Mouse (Mus musculus) spleen, adult 18-20 months (tissue): ENCODE measurements around the gene Il17d.

Source experiments
- DNase-seq, 2 experiments: peaks; one replicate each; pipeline ENCODE4 v3.0.0; 2022; ENCODE audit warnings: mixed read lengths in 2 of 2

Il17d gene

DNA sequence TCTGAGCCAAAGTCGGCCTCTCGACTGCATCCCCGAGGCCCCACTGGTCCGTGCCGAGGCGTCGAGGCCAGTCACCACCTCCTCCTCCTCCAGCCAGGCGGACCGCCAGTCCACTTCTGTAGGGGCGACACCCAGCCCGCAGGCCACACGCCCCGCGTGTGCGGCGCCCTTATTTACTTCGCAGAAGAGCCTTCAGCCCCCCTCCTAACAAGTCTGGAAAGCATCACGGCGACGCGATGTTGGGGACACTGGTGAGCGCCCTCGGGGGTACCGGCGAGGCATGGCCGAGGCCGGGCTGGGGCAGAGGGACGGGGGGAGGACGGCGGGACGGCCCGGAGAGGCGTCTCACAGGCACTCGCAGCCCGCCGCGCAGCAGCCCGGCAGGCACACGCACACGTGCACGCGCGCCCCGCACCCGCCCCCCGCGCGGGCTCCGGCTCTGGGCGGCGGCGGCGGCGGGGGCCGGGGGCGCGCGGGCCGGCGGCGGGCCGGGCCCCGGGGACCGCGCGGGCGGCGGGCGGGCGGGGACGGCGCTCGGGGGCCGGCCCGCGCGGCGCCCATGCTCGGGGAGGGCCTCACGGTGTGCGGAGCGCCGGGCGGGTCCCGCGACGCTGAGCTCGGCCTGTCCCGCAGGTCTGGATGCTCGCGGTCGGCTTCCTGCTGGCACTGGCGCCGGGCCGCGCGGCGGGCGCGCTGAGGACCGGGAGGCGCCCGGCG, at the start of gene Il17d:
Gene Il17d, plus strand, starts transcription at position 107 of the 717 bp plus-strand sequence.
- DNase-seq: no peak

DNA sequence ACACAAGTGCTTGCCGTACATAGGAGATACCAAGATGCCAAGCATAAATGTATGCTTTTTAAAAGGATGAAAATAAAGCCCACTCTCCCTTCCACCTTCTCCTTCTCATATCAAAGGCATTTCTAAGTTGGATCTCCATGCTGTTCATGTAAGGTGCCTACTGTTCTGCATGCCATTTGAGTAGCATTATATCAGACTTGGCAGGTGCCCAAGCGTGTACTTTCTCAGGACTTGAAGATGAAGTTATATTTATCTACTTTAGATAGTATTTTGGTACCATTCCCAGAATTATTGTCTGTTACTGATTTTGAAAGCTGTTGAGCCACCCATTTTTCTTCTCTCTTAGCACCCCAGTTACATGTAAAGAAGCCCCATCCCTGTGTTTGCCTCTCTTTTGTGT, 49.5 kb upstream of the Il17d start:
- no peak for DNase-seq

DNA sequence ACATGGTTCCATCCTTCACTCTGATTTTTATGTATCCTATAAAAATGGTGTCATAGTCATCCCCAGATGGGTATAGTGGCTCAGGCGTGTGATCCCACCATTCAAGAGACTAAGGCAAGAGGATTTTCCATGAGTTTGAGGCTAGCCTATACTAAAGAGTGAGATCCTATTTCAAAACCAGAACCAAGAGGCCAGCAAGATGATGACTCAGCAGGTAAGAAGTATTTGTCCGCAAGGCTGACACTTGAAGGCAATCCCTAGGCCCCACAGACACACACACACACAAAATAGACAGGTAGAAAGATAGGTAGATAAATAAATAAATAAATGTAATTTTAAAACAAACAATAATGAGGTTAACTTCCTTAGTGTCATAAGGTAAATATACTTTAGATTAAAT, 42.3 kb upstream of the Il17d start:
- no peak for DNase-seq

DNA sequence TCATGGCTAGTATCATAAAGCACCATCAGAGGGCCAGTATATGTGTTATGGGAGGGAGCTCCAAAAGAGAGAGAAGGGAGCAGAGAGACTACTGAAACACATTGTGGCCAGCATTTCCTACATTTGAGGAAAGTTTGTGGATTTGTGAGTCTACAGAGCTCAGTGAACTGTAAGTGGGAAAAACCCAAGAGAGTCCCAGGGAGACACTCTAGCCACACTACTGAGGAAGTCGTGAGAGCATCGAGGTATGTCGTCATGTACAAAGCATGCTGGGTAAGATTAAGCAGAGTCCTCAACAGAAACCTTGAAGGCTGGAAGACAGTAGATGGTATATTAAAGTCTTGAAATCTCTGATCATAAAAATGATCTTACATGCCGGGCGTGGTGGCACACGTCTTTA, 40.4 kb upstream of the Il17d start:
- DNase-seq: no peak

DNA sequence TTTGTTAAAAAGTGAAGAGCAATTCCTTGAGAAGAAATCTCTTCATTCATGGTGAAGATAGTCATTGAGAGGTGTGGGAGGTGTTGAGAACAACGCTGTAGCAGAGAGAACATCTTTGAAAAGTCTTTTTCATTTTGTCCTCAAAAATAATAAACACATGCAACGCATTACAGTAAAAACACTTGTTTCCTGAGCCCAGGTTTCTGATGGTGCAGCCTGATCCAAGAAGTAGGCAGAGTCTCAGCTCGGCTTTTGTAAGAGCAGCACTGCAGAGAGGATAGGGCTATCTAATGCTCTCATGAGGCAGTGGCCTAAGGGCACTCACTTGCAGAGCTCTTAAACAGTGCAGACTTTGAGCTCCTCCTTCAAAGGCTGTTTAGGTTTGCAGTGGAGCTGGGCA, 34.9 kb upstream of the Il17d start:
- DNase-seq: no peak

DNA sequence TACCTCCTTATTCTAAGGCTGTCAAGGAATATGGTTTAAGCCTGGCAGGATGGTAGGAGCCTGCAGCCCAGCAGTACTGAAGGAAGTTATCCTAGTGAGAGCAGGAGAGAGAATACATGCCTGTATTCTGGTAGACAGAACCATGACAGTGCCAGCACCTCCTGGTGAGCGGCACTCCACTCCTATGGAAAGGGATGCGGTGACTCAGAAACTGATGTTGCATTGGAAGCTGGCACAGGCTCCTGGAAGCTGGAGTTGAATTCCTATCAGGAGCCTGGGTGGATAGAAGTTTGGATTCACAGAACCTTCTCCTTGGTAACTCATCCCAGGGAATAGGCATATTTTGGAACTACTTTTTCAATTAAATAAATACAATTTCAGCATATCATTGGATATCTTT, 30.7 kb upstream of the Il17d start:
- DNase-seq: no peak

DNA sequence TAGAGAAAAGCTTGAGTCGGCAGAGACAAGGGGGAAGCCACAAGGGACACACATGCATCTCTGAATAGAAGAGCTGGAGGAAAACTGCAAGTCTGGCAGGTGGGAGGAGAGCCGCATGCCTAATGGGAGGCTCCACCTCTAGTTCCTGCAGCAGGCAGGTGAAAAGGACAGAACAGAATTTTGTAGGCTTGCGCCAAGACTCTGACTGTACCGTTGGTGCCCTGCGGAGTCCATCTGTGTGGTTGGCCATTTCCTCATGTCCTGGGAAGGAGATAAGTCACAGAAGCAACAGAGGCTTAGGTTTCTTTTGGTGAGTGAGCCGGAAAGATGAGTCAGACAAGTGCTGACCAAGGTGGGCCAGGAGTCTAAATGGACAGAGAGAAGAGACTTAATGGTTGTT, 20.8 kb upstream of the Il17d start:
- DNase-seq: no peak

DNA sequence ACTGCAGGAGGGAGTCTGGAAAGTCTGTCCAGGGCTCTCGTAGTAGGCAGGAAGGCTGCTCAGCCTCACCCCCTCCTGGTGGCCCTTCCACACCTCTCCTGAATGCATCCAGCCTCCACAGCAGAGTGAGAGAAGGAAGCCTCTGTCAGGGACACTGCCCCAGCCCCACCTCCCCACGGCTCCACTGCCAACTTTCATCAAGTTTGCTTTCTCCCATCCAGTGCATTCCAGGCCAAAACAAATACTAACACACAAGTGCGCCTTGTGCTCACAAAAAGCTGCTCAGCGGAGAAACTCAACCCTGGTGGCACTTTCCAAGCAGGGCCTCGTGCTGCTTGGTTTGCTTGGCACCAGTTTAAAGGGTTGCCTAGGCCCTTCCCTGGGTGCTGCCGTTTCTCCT, 15.0 kb upstream of the Il17d start:
- no peak for DNase-seq

DNA sequence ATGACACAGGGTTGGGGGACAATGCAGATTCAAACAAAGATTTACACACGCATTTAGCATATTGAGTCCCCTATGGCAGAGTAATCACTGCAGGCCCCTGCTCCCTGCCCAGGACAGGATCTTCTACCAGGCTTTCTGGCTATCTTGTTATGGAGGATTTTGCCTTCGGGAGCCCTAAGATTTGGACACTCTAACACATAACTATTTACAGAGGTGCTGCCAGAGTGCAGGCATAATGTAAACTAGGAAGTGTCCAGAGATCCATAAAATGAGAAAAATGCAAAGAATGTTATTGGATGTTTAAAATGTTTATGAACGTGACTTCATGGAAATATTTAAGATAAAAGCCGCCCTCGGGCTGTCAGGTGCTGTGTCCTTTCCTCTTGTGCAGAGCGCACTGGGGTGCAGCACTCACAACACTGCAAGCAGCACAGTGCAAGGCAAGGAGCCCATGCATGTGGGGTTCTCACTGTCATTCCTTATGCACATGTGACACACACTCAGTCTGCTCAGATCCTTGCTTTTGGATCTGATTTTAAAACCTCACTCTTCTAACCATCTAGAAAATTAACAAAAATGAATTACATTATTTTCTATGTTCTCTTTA, 9.3 kb upstream of the Il17d start:
- DNase-seq: no peak

DNA sequence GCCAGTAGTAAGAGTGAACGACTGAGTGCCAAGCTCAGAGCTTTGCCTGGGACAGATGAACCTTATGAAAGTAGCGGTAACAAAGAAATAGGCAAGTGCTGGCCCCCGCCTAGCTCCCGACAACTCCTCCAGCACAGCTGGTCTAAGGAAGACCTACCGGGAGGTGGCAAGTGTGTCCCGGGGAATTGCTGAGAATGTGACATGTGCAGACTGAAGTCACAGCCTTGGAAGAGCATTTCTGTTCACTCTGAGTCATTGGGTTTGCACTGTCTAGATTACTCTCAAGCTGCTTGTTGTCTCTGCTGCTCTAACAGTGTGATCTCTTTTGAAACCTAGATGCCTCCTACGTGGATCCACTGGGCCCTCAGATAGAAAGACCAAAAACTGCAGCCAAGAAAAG, 7.6 kb upstream of the Il17d start:
- DNase-seq: no peak

DNA sequence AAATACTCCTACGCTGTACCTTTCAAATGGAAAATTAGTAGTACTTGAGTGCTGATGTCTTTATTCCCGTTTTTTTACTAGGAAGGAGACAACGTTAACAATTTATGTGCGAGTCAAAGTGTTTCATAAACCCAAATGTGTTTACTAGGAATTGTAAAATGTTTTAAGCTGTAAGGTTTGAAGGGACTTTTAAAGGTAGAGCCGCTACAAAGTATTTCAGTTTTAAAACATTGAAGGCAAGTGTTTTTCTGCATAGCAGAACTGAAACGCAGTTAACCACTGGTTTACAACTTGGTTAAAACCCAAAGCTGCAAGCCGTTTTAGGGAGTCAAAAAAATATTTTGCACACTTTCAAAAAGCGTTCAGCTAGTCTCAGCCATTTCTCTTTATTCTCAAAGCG, 815 bp upstream of the Il17d start:
- DNase-seq: no peak

DNA sequence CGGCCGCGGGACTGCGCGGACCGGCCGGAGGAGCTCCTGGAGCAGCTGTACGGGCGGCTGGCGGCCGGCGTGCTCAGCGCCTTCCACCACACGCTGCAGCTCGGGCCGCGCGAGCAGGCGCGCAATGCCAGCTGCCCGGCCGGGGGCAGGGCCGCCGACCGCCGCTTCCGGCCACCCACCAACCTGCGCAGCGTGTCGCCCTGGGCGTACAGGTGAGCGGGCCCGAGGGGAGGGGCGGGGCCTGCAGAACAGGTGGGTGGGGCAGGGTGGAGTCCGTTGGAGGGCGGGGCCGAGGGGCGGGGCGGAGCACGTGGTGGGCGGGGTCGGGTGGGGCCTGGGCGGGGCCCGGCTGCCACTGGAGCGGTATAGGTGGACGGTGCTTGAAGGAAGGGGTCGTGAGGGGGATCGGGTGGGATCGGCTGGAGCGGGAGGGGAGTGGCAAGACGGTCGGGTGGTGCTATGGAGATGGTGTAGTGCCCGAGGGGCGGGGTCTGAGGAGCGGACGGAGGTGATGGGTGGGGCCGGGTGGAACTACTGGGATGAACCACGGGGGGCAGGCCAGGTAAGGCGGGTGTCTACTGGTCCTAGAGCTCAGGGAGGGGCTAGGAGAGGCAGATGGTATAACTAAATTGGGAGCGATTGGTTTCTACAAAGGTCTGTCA, 942 bp downstream of the Il17d start:
- peak; percentile 44 to 47 for DNase-seq

DNA sequence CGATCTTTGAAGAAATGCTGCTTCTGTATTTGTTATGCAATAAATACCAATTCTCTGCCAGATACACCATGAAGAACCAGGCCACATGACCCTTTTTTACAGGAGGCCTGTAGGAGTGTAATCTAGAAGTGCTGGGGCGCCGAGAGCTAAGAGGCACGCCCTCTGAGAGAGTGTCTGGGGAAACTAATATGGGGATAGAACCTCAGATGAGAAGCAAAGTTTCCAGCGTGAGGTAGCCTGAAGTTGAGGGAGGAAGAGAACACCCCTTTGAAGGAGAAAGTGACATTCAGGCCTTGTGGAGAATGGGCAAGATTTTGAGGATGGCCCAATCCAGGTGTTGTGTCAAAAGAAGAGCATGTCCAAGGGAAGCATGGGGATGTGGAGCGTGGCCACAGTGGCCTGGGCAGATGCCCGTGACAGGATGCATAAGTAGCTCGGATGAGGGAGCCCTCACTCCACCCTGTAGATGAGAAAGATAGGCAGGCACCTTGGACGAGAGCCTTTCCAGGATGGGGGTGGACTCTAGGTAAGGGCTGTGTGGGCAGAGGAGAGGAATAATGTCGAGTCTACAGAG, 1.6 kb downstream of the Il17d start:
- no peak for DNase-seq

DNA sequence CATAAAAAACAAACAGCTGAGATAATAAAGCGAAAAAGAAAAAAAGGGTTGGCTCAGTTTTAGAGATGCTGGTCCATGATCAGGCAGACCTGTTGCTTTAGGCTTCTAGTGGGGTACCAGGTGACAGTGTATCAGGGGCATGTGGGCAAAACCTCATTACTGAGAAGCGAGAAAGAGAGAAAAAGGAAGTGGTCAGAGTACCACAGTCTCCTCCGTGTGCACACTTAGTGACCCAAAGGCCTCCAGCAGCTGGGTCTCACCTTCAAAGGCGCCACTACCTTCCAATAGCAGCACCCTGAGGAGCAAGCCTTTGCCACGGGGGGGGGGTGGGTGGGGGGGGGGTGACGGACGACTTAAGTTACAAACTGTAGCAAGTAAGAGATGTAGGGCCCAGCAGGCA, 2.5 kb downstream of the Il17d start:
- DNase-seq: no peak

DNA sequence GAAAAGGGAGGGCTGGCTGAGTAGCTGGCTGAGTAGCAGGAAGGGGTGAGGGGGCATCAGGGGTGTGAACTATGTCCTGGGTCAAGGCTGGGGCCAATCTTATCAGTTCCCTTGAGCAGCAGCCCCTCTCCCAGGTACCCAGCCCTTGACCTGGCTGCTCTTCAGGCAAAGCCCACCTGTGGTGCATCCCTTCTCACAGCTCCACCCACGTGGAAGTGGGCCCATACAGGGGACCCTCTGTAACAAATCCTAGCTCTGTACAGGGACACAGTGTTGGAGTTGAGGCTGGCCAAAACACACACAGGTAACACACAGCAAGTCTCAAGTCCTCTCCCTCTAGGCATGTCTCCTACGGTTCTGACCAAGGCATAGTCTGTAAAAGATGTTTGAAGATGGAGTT, 3.0 kb downstream of the Il17d start:
- no peak for DNase-seq

DNA sequence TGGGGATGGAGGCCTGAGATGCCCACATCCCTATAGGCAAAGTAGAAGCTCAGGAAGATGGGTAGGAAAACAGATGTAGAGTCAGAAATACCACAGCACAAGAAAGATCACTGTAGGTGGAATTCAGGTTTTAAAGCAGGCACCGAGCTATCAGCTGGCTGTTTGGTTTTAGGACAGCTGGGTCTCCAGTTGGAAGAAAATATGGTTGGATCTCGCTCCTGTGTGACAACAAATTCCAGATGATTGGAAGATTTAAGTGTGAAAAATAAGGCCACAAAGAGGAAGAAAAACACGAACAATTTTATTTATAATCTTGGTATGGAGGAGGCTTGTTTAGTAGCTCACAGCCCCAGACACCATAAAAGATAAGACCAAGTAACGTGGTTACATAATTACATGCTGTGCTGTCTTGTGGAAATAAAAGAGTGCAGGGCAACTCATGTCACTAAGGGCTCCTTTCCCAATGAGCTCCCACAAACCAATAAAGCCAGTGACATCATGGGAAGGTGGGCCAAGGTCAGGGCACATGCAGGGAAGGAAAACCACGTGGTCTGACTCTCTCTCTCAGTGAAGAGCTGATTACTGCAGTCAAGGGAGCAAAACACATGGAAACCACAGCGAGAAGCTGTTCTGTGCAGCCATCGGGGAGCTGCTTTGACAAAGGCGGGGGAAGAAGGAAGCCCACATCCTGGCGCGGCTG, 4.7 kb downstream of the Il17d start:
- DNase-seq: no peak

DNA sequence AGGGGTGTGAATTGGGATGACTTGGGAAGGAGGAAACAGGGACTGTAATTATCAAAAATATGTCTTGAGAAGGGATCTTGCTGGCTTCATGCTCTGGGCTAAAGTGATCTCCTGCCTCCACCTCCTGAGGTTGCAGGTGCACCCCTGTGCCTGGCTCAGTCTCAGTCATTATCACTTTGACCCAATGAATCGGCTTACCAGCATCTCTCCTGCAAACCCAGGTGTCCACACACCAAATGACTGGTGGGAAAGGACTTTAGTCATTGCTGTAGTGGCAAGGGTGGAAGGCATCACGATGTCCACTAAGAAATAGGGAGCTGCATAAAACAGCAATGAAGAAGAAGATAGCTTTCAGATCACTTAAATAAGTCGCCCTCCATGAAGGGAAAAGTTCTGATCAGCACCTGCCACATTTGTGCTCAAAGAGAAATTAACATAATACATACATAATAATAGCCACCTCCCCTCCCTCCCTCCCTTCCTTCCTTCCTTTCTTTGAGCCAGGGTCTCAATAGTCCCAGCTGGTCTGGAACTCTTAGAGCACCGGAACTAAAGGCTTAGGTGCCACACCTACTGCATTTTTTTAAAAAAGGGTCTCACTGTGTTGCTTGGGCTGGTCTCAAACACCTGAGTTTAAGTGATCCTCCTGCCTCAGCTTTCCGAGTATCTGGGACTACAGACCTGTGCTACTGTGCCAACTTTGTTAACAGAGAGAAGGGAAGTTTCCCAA, 5.4 kb downstream of the Il17d start:
- DNase-seq: no peak

DNA sequence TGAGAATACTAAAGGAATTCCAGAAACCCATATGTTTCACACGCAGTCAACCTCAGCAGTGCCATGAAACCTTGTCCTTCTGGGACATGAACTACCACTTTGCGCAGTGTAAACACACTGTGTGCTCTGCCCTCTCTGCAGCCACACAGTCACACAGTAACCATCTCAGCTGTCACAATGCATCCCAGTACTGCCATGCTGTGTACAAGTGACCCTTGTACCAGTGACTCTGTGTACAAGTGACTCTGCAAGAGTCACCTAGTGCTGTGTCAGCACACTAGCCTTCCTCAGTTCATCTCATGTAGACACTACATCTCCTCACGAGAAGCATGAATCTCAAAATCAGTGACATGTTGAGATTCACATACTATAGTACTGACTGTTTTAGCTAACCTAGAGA, 8.0 kb downstream of the Il17d start:
- no peak for DNase-seq

DNA sequence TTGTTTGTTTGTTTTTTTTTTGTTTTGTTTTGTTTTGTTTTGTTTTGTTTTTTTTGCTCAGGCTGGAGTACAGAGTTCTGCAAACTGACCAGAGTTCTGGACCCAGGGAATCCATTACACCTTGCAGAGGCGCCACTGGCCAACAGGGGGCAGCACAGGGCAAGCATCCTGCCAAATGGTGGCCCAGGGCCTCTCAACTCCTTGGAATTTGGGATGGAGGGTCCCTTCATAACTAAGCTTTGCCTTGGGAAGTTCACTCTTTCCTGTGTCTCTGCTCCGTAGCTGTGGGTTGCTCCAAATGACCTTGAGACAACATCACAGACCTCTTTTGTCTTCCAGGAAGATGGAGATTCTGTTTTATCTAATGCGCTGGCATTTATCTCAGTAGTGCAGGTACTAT, 8.6 kb downstream of the Il17d start:
- DNase-seq: peak in 1 of 2 experiments; percentile 55

DNA sequence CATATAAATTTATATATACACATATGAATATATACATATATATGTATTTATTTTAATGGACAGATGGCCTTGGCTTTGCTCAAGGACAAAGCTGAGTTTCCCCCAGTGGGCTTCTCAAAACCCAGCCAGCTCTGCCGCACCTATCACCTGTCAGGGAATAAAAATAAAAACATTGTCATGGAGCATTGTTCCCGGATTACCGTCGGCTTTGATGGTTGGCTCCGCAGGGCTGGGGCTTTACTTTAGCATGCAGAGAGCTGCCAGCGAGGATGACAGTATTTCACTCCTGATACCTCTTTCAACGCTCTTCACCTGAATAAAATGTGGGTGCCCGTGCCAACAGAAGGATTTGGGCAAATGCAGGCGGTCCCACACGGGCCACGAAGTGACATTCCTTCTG, 9.3 kb downstream of the Il17d start:
- DNase-seq: no peak

DNA sequence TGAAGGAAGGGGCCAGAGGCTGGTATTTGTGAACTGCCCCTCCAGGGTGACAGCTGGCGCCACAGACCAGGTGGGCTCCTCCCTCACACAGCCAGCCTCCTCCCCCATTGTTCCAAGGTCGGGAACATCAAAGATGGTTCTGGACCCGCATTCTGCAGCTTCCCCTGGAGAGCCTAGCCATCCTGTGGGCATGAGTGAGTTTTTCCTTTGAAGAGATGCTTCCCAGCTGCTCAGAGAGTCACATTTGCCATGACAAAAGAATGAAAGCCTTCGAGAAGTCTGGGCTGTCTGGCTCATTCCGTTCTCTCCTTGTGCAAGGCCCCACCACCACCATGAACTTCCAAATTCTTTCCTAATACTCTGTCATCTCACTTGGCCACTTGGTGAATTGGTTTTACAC, 9.8 kb downstream of the Il17d start:
- DNase-seq: no peak

DNA sequence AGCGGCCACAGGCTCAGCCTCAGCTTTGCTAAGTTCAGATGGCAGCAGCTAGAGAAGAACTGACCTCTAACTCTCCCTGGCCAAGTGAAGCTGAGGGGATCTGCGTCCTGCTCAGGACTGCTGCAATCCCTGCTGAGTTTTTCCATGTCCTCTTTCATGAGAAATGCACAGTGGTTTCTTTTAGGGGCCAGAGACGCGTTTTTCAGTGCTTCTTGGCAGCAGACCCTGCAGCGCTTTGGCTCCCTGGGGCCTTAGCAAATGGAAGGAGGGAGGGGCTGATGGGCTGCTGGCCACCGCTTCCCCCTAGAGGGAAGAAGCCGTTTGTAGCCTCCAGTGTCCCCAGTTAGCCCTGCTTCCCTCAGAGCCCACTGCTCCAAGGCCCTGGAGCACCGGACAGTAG, 10.4 kb downstream of the Il17d start:
- no peak for DNase-seq

DNA sequence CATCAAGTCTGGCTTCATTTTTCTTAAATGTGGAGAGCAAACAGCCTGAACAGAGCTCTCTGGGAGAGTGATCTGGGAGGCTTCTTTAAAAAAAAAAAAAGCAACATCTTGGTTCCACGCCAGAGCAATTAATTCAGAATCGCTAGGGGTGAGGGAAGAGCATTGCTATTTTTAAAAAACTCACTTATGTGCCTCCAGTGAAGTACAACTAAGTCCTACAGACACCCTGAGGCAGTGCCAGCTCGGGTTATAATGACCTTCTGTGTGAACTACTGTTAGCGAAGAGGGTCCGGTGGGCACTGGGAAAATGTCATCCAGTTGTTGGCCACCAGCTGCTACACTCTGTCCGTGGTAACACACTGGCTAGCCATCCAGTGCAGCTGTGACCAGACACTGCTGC, 11.1 kb downstream of the Il17d start:
- DNase-seq: no peak
